Mouse (Mus musculus) lung, adult 2 months (tissue): ENCODE measurements around the gene Col15a1. TPM values are rescaled to one million over a fixed set of nuclear protein-coding genes. Genes with fewer than 3 reads are reported as not detected.

Source experiments
- DNase-seq: peaks from one replicate; pipeline ENCODE4 v3.0.0; 2022
- H3K4me1 ChIP-seq: fragments of 200-500 bp; 2 replicates; pipeline ENCODE4 v1.6.1; 2011; ENCODE audit warnings: low read length; ENCODE audit not compliant: control insufficient read depth, insufficient read depth
- H3K4me3 ChIP-seq: fragments of 200-500 bp; replicated peaks from 2 replicates; pipeline ENCODE3; 2011; ENCODE audit warnings: low read depth, mild to moderate bottlenecking, control low read depth, low read length; ENCODE audit errors: extremely low read depth
- CTCF ChIP-seq: fragments of 200-500 bp; IDR thresholded peaks from 2 replicates; pipeline ENCODE4 v1.5.1; 2011; ENCODE audit warnings: mild to moderate bottlenecking, low read length, control low read depth; ENCODE audit not compliant: insufficient read depth
- POLR2A ChIP-seq: fragments of 200-500 bp; IDR thresholded peaks from 2 replicates; pipeline ENCODE4 v1.6.1; 2011; ENCODE audit warnings: low read depth, mild to moderate bottlenecking, control low read depth, low read length, borderline replicate concordance; ENCODE audit errors: extremely low read depth
- WGBS: fragments of 180-500 bp; shearing (Covaris S2); methylation state at CpG from one replicate; pipeline ENCODE4 v1.1.7; 2018; 5-methylcytosine and 5-hydroxymethylcytosine counted together
- polyA plus RNA-seq: library from polyadenylated mRNA; depleted of rRNA; stranded (reverse); fragments of >200 nt; gene quantifications from 2 replicates; pipeline ENCODE4 v1.2.3, GENCODE M21; 2012

Col15a1 gene
- polyA plus RNA-seq, 1 experiment = 24.4 TPM

DNA sequence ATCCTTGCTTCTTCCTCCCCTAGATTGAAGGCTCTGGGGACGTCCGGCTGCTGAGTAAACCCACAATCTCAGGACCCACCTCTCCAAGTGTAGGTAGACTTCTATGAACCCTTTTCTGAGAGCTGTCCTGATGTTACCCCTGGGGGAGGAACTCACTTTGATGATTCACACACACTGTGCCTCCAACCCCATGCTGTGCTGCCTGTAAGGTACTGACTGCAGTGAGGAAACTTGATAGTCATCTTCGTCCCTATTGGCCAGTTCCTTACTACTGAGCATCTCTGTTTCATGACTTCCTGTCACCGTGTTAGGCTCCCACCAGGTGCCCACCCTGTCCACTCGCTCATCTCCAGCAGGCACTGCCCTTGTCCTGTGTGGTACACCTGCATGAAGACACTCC lies 72.2 kb downstream of the Col15a1 start:
- no peaks in the 10 kb centered on the region for H3K4me1 ChIP-seq
- no peak for DNase-seq
- WGBS = 92% methylated on average over 5 of the region's 5 CpGs
- TF ChIP-seq POLR2A (no peak), CTCF (no peak)
- H3K4me3 ChIP-seq = no peak overlapping the region

DNA sequence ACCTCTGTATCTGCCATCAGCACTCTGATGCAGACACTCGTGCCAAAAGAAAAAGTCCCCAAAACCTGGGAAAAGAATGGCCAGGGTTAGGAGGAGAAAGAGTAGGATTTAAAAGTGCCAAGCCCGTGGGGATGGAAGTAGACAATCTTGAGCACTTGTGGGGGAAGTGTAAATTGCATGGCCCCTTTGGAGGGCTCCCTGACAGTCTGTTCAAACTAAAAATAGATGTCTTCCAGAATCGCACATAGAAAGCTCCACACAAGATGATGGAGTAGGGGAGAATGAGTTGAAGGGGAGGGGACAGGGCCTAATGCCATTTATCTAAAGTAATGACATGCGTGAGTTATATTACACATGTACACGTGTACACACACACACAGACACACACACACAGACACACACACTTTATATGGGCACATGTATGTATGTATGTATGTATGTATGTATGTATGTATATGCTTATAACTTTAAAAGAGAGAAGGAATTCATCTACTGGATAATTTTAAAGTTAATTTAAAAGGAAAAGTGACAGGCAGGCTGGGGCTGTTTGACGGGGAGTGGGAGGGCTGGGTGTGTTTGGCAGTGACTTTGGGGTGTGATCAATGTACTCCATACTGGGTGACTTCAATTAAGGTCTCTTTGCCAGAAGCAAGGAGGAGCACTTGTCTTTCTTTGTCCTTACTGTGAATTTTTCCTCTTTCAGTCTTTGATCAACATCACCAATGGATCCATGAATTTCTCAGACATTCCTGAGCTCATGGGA lies 74.1 kb downstream of the Col15a1 start:
- Histone ChIP-seq H3K4me1 (no peaks in the 10 kb centered on the region), H3K4me3 (no peak overlapping the region)
- TF ChIP-seq POLR2A = no peak
- no peak for TF ChIP-seq CTCF
- whole genome bisulfite sequencing = 75% methylated on average over 6 of the region's 6 CpGs
- no peak for DNase-seq

DNA sequence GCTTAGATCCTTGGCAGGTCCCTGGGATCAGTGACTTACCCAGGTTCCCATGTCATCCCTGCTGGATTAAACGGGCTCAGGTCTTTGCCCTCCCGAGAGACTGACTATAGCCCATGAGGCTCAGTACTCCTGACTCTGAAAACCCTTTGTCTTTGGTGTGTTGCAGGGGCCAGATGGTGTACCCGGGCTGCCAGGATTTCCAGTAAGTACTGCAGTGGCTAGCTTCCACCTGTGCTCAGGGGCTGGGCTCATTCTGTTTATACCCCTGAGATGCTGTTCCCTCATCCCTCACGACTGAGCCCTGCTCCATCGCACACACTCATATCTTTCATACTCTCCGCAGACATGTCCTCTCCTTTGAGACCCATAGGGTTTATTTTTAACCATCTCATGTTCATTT lies 76.3 kb downstream of the Col15a1 start:
- no peak overlapping the region for H3K4me3 ChIP-seq
- H3K4me1 ChIP-seq = no peaks in the 10 kb centered on the region
- 69% methylated on average over 6 of the region's 6 CpGs for WGBS
- no peak for DNase-seq
- TF ChIP-seq CTCF = no peak
- TF ChIP-seq POLR2A = no peak

DNA sequence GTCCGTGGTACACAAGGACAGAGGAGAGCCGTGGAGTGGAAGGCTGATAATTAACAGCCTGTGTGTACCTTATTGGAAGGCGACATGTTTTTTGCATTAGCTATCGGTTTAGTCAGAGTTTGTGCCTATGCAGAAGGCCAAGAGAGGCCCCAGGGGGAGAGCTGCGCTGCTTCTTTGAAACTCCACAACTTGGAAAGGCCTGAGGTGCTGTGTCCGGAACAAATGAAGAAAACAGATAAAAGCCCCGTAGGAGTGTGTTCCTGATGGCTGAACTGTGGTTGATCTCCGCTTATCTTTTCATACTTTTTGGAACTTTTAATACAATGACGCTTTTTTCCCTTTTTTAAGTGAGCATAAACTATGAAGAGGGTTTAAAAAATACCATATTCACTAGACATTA lies 76.9 kb downstream of the Col15a1 start:
- TF ChIP-seq CTCF (no peak), POLR2A (no peak)
- no peak for DNase-seq

DNA sequence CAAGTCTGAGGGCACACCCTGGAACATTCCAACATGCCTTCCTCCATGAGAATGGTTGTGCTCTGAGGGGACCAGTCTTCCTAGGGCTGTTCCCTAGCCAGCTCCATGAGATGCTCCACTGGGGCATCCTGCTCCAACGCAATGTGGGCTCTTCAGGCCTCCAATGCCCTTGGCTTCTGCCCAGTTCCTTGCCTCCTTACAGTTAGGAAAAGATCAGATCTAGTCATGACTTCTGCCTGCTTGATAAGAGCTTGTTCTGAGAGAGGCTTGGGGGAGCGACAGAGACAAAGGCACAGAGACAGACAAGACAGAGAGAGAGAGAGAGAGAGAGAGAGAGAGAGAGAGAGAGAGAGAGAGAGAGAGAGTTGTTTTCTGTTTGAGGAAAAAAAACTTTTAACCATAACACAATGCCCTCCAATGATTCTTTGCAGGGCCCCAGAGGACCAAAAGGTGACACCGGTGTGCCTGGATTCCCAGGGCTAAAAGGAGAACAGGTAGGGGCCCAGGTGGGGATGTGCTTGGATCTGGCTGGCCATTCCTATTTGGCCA lies 78.7 kb downstream of the Col15a1 start:
- TF ChIP-seq CTCF = no peak
- no peak for TF ChIP-seq POLR2A
- no peaks in the 10 kb centered on the region for H3K4me1 ChIP-seq
- WGBS = 92% methylated on average over 3 of the region's 3 CpGs
- H3K4me3 ChIP-seq = no peak overlapping the region
- no peak for DNase-seq

More for the DNA sequence above, 76.9 kb downstream of the Col15a1 start:
- Histone ChIP-seq H3K4me1 (no peaks in the 10 kb centered on the region), H3K4me3 (no peak overlapping the region)
- WGBS = 62% methylated on average over 9 of the region's 9 CpGs

DNA sequence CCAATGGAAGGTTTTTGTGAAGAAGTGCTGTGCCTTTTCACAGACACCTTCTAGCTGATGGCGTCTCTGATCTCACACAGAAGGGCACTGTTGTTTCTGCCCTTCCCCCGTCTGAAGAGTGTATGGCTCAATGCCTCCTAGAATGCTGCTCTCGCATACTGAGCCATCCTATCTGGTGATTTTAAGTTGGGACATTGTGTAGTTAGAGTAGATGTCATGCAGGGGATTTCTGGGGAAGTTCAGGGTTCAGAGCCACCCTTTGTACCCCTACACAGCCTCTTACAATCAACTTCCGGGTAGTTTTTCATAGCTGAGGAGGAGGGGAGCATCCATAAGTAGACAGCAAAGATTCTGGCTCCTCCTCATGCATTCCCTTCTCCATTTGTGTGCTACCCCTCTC lies 79.5 kb downstream of the Col15a1 start:
- TF ChIP-seq CTCF = no peak
- TF ChIP-seq POLR2A = no peak
- Histone ChIP-seq H3K4me1 (no peaks in the 10 kb centered on the region; the same call in 1 of the 2 replicates), H3K4me3 (no peak overlapping the region)
- DNase-seq = no peak
- 82% methylated on average over 4 of the region's 4 CpGs for WGBS

DNA sequence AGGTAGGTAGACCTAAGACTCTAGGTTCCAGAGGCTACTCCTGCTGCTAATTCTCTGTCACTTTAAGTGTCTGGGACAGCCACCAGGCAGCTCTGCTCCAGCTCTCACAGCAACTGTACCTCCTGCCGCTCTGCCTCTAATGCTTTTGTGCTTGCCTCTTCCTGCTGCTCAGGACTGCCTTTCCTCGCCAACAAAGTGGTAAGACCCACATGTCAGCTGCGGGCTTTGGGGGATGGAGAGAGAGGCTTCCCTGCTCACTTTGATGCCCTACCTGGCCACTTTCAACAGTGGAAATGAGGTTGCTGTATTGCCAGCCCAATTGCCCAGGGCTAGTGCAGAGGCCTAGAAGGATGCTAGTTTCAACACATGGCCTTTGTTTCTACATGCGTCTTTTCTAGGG lies 80.3 kb downstream of the Col15a1 start:
- WGBS = 89% methylated on average over 4 of the region's 4 CpGs
- no peaks in the 10 kb centered on the region; the same call in 1 of the 2 replicates for H3K4me1 ChIP-seq
- no peak overlapping the region for H3K4me3 ChIP-seq
- no peak for TF ChIP-seq POLR2A
- TF ChIP-seq CTCF = no peak
- DNase-seq = no peak

DNA sequence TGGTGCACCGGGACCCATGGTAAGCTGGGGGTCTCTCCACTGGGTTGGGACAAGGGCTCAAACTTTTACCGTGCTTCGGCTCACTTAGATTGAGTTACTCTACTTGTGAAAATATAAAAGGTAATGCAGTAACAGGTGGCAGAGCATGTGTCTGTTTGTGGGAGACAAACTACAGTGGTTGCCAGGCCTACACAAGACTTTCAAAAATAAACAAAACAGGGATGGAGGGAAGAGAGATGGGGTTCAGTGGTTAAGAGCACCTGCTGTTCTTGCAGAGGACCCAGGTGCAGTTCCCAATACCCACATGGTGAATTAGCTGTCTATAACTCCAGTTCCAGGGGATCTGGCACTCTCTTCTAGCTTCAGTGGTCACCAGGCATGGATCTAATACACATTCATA lies 81.6 kb downstream of the Col15a1 start:
- Histone ChIP-seq H3K4me3 (no peak overlapping the region), H3K4me1 (peaks cover 7% of the 10 kb centered on the region)
- no peak for TF ChIP-seq POLR2A
- no peak for TF ChIP-seq CTCF
- WGBS = 98% methylated on average over 3 of the region's 3 CpGs
- DNase-seq = no peak

DNA sequence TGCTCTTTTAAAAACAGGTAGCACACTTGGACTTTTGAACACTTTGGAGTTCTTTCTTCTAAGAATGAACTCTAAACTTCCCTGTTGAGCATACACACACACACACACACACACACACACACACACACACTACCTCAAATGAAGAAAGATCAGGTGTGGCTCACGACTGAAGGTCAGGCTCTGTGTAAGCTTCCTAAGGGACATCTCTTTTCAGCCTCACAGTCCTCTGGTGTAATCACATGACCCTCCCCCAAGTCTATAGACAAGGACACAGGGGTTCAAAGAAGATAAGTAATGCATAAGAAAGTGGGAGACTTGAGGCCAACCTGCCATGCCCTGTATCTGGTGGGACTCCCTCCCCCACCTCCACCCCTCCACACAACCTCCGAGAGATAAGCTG lies 82.5 kb downstream of the Col15a1 start:
- 79% methylated on average over 2 of the region's 2 CpGs for WGBS
- no peak for DNase-seq
- Histone ChIP-seq H3K4me3 (no peak overlapping the region), H3K4me1 (peaks cover 7% of the 10 kb centered on the region)
- no peak for TF ChIP-seq CTCF
- TF ChIP-seq POLR2A = no peak

DNA sequence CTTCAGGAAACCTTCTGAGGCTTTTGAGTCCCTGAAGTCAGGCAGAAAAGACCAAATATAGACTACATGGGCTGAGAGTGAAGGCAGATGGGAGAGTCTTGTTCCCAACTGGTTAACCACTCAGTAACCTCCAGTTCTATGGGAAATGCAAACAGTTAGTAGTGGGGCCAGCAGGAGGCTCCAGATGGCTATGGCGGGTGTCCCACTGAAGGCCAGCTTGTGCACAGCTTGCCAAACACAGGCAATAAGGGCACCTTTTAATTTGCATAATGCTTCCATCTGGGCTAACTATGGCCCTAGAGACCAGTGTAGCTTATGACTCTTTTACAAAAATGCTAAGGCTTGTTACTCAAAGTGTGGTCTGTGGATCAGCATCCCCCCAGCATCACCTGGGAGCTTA lies 83.1 kb downstream of the Col15a1 start:
- TF ChIP-seq CTCF (no peak), POLR2A (no peak)
- no peak overlapping the region for H3K4me3 ChIP-seq
- DNase-seq = no peak
- 87% methylated on average over 1 of the region's 1 CpGs for WGBS
- H3K4me1 ChIP-seq = peaks cover 7% of the 10 kb centered on the region
